Mouse (Mus musculus) midbrain, embryonic 16.5 days (tissue): Measurements from ENCODE around the gene Ypel2. TPM values are rescaled to one million over a fixed set of nuclear protein-coding genes. Genes with fewer than 3 reads are reported as not detected.

Experiments used
- ATAC-seq: fragments of 200-750 bp; cut with Nextera tagmentation; 2 replicates; pipeline ENCODE4 v1.8.0; 2017; ENCODE audit warnings: moderate TSS enrichment
- H3K27ac ChIP-seq: fragments of 300-500 bp; sonication (generic); 2 replicates; pipeline ENCODE4 v1.5.1; 2014; ENCODE audit warnings: mild to moderate bottlenecking, low read length, mixed read lengths
- H3K27me3 ChIP-seq: fragments of 300-500 bp; sonication (generic); 2 replicates; pipeline ENCODE4 v1.6.1; 2014; ENCODE audit warnings: low read depth, low read length, mixed read lengths; ENCODE audit not compliant: control insufficient read depth, insufficient read depth
- H3K36me3 ChIP-seq: fragments of 300-500 bp; sonication (generic); 2 replicates; pipeline ENCODE4 v1.6.1; 2014; ENCODE audit warnings: mild to moderate bottlenecking, low read length, moderate library complexity, mixed read lengths; ENCODE audit not compliant: control insufficient read depth, insufficient read depth
- H3K4me1 ChIP-seq: fragments of 300-500 bp; sonication (generic); 2 replicates; pipeline ENCODE4 v1.6.1; 2014; ENCODE audit warnings: mild to moderate bottlenecking, low read length, mixed read lengths; ENCODE audit not compliant: control insufficient read depth, insufficient read depth
- H3K4me2 ChIP-seq: fragments of 300-500 bp; sonication (generic); 2 replicates; pipeline ENCODE4 v1.6.1; 2014; ENCODE audit warnings: mild to moderate bottlenecking, low read length, mixed read lengths
- H3K4me3 ChIP-seq: fragments of 300-500 bp; sonication (generic); 2 replicates; pipeline ENCODE4 v1.5.1; 2014; ENCODE audit warnings: low read depth, mild to moderate bottlenecking, low read length, moderate library complexity, mixed read lengths
- H3K9ac ChIP-seq: fragments of 300-500 bp; sonication (generic); 2 replicates; pipeline ENCODE4 v1.6.1; 2014; ENCODE audit warnings: low read depth, low read length, mixed read lengths
- H3K9me3 ChIP-seq: fragments of 300-500 bp; sonication (generic); replicated peaks from 2 replicates; pipeline ENCODE4 v1.6.1; 2014; ENCODE audit warnings: mild to moderate bottlenecking, low read length, mixed read lengths; ENCODE audit not compliant: control insufficient read depth, poor library complexity, severe bottlenecking
- WGBS: fragments of 180-500 bp; shearing (Covaris S2); extraction: QIAGEN DNeasy Blood & Tissue Kit; methylation state at CpG from one replicate; pipeline ENCODE4 v1.1.7; 2014; 5-methylcytosine and 5-hydroxymethylcytosine counted together
- polyA plus RNA-seq: library from polyadenylated mRNA; unstranded; fragments of >200 nt; fragmentation: Nextera tagmentation; extraction: Ambion mirVana; gene quantifications from 2 replicates; pipeline ENCODE4 v1.2.1, GENCODE M21; 2015

Gene Ypel2
- polyA plus RNA-seq, 1 experiment from 2014 or later = 6.5 TPM

DNA sequence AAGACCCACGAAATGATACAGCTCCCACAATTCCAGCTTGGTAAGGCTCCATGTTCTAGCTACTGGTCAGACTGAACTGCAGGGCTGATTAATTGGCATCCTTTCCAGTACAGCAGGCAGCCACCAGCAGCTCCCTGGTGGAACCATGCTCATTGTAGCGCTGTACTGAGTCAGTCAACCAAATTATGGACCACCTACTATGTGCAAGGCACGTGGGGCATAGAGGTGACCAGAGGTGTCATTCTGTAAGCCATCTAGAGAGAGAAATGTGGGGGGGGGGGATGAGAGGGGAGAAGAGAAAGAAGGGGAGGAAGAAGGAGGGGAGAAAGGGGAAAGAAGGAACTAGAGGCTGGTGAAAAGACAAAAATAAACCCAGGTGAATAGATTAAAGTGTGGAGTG lies 68.9 kb downstream of the Ypel2 start:
- H3K9me3 ChIP-seq = no peaks in the 10 kb centered on the region
- ATAC-seq = no peak
- WGBS = 77% methylated on average over 3 of the region's 3 CpGs

DNA sequence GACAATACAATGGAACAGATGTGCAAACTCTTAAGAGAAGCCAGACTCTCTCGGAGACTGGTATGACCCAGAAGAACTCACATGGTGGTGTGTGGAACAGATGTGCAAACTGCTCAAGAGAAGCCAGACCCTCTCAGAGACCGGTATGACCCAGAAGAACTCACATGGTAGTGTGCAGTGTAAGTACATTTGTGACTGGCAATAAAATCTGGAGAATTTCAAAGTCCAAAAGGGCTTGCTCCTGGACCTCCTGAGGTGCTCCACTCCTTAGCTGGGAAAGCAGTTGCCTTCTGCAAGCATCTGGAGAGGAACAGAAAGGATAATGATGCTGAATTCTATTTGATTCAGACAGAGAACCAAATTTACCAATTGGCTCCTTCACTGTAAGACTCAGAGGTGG lies 69.9 kb downstream of the Ypel2 start:
- no peaks in the 10 kb centered on the region for H3K9me3 ChIP-seq
- WGBS = 67% methylated on average over 2 of the region's 2 CpGs

More for the DNA sequence above, 68.9 kb downstream of the Ypel2 start:
- no peaks in the 10 kb centered on the region for H3K27me3 ChIP-seq
- H3K36me3 ChIP-seq = no peaks in the 10 kb centered on the region
- H3K4me3 ChIP-seq = no peak overlapping the region
- H3K4me2 ChIP-seq = no peak overlapping the region
- H3K9ac ChIP-seq = no peak overlapping the region
- no peak overlapping the region for H3K27ac ChIP-seq
- H3K4me1 ChIP-seq = peaks cover 5% of the 10 kb centered on the region; the same call in 1 of the 2 replicates

GRCm38 (mm10) chr11:86922029-86922428 lies 71.5 kb downstream of the Ypel2 start:
- no peak overlapping the region for H3K9ac ChIP-seq
- no peak for ATAC-seq
- H3K4me2 ChIP-seq = no peak overlapping the region
- no peaks in the 10 kb centered on the region for H3K9me3 ChIP-seq
- H3K4me1 ChIP-seq = peaks cover 5% of the 10 kb centered on the region; the same call in 1 of the 2 replicates
- no peak overlapping the region for H3K27ac ChIP-seq
- WGBS = 92% methylated on average over 2 of the region's 2 CpGs
- no peaks in the 10 kb centered on the region for H3K27me3 ChIP-seq
- H3K36me3 ChIP-seq = no peaks in the 10 kb centered on the region
- H3K4me3 ChIP-seq = no peak overlapping the region

More for the DNA sequence above, 69.9 kb downstream of the Ypel2 start:
- Histone ChIP-seq H3K4me1 (peaks cover 5% of the 10 kb centered on the region; the same call in 1 of the 2 replicates), H3K4me3 (no peak overlapping the region), H3K4me2 (no peak overlapping the region), H3K36me3 (no peaks in the 10 kb centered on the region), H3K27ac (no peak overlapping the region), H3K27me3 (no peaks in the 10 kb centered on the region), H3K9ac (no peak overlapping the region)
- no peak for ATAC-seq

- 92% methylated on average over 6 of the region's 6 CpGs for WGBS
- no peak overlapping the region for H3K9ac ChIP-seq
- H3K36me3 ChIP-seq = no peaks in the 10 kb centered on the region
- no peaks in the 10 kb centered on the region for H3K27me3 ChIP-seq
- no peak overlapping the region for H3K4me3 ChIP-seq
- no peak for ATAC-seq
- no peaks in the 10 kb centered on the region for H3K9me3 ChIP-seq
- H3K4me1 ChIP-seq = peaks cover 5% of the 10 kb centered on the region; the same call in 1 of the 2 replicates
- no peak overlapping the region for H3K4me2 ChIP-seq
- no peak overlapping the region for H3K27ac ChIP-seq
Observed at GRCm38 (mm10) chr11:86921335-86921734, 72.2 kb downstream of the Ypel2 start.

- ATAC-seq = no peak
- no peak overlapping the region for H3K27ac ChIP-seq
Observed at GRCm38 (mm10) chr11:86920111-86921080, 73.1 kb downstream of the Ypel2 start.

DNA sequence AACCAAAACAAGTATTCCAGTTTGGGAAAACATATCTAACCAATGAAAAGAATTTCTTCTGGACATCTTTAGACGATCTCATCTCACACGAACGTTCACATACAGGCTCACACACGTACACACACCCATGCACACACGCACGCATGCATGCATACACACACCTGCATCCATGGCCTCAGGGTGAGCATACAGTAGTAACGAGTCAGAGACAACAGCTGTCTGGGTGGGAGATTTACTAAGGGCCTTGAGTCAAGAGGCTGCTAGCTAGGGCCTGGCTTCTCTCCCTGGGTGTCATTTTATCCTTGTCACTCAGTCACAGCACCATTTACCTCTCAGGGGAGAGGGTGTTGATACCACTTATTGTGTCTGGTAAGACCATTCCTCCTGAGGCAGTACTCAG lies 74.0 kb downstream of the Ypel2 start:
- Histone ChIP-seq H3K27me3 (no peaks in the 10 kb centered on the region), H3K4me3 (no peak overlapping the region), H3K27ac (no peak overlapping the region), H3K9ac (no peak overlapping the region), H3K36me3 (no peaks in the 10 kb centered on the region), H3K4me1 (peaks cover 5% of the 10 kb centered on the region; the same call in 1 of the 2 replicates), H3K9me3 (no peaks in the 10 kb centered on the region), H3K4me2 (no peak overlapping the region)
- WGBS = 91% methylated on average over 7 of the region's 7 CpGs
- no peak for ATAC-seq

More at GRCm38 (mm10) chr11:86920111-86921080, 73.1 kb downstream of the Ypel2 start:
- H3K36me3 ChIP-seq = no peaks in the 10 kb centered on the region
- H3K4me3 ChIP-seq = no peak overlapping the region
- 63% methylated on average over 20 of the region's 20 CpGs for WGBS
- no peak overlapping the region for H3K4me2 ChIP-seq
- H3K27me3 ChIP-seq = no peaks in the 10 kb centered on the region
- no peak overlapping the region for H3K9ac ChIP-seq
- H3K9me3 ChIP-seq = no peaks in the 10 kb centered on the region
- peaks cover 5% of the 10 kb centered on the region; the same call in 1 of the 2 replicates for H3K4me1 ChIP-seq

- no peak for ATAC-seq
- H3K4me1 ChIP-seq = peaks cover 5% of the 10 kb centered on the region; the same call in 1 of the 2 replicates
- no peaks in the 10 kb centered on the region for H3K27me3 ChIP-seq
- 92% methylated on average over 2 of the region's 2 CpGs for WGBS
- no peaks in the 10 kb centered on the region for H3K36me3 ChIP-seq
- H3K9me3 ChIP-seq = no peaks in the 10 kb centered on the region
- H3K9ac ChIP-seq = no peak overlapping the region
- H3K4me2 ChIP-seq = no peak overlapping the region
- H3K4me3 ChIP-seq = no peak overlapping the region
- no peak overlapping the region for H3K27ac ChIP-seq
Observed at GRCm38 (mm10) chr11:86917536-86917935, 76.0 kb downstream of the Ypel2 start.

DNA sequence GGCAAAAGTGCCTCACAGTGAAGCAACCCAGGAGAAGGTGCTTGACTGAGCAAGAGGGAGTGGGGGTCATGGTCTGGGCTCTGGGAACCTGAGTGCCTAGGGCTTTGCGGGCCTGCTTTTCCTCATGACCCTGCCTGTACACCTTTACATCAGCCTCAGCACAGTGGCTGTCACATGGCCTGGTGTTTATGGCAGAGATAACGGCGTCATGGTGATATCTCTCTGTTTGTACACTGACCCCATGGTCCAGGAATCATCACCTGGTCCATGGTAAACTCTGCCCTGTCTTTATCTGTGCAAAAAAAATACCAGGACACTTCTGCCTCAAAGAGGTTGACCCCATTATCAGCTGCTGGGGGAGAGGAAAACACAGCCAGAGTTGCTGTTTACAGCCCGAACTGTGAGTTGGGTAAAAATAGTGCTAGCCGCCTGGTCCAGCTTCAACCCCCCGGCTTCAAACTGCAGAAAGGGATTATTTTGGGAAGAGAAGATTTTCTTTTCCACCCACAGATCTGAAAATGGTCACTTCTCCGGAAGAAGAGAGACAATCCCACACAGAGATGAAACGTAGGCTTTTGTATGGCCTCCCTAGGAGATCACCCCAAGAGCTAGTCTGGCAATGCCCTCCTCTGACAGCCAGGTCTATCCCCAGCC lies 76.8 kb downstream of the Ypel2 start:
- H3K27ac ChIP-seq = no peak overlapping the region
- no peak for ATAC-seq
- no peaks in the 10 kb centered on the region for H3K9me3 ChIP-seq
- no peak overlapping the region for H3K4me2 ChIP-seq
- peaks cover 5% of the 10 kb centered on the region; the same call in 1 of the 2 replicates for H3K4me1 ChIP-seq
- 83% methylated on average over 8 of the region's 8 CpGs for WGBS
- no peak overlapping the region for H3K4me3 ChIP-seq
- H3K9ac ChIP-seq = no peak overlapping the region
- no peaks in the 10 kb centered on the region for H3K27me3 ChIP-seq
- no peaks in the 10 kb centered on the region for H3K36me3 ChIP-seq

DNA sequence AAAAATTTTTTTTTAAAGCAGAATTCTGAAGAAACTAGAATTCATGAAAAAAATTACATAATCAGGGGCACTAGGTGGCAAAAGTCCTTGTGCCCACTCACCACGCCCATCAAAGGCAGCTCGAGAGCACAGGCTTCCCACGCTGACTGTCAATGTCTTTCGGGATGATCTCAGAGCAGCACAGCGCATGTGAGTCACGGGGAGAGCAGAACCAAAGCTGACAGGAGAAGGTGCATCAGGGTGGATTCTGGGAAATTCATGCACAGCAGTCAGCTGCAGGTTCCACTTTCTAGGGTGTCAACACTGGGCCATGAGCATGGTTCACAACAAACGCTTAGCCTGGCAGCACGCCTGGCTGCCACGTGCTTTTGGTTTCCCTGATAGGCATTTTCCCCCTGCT lies 79.2 kb downstream of the Ypel2 start:
- WGBS = 83% methylated on average over 9 of the region's 9 CpGs
- ATAC-seq = no peak
- H3K36me3 ChIP-seq = no peaks in the 10 kb centered on the region
- no peak overlapping the region for H3K4me2 ChIP-seq
- H3K4me3 ChIP-seq = no peak overlapping the region
- no peaks in the 10 kb centered on the region for H3K9me3 ChIP-seq
- no peaks in the 10 kb centered on the region for H3K4me1 ChIP-seq
- H3K9ac ChIP-seq = no peak overlapping the region
- H3K27ac ChIP-seq = no peak overlapping the region
- no peaks in the 10 kb centered on the region for H3K27me3 ChIP-seq
